Mouse (Mus musculus): ENCODE data around the gene Eya3. TPM values are rescaled to one million over a fixed set of nuclear protein-coding genes. Genes with fewer than 3 reads are reported as not detected.
A peak's percentile ranks its signal among the peaks of the same experiment; 100 is the strongest.
"Not testable (repeated sequence)": the region's sequence is repeated elsewhere in the genome, so short reads cannot be mapped to it uniquely, and the experiment has no call there.

The Eya3 gene
- total and polyA plus RNA-seq, 2 experiments from 2014 or later, result 5.1 to 25.8 TPM

GRCm38 (mm10) chr4:132735894-132736293, 97.1 kb downstream of the Eya3 start:
- Histone ChIP-seq H3K27ac (ENCODE audit: low read depth, low read length) (no peak overlapping the region), H3K9ac (replicated peaks; ENCODE audit: low read length, poor library complexity, severe bottlenecking) (no peak overlapping the region), H3K27me3 (ENCODE audit: insufficient read depth, low read length) (no peaks in the 10 kb centered on the region), H3K4me2 (ENCODE audit: low read depth, low read length, poor library complexity, severe bottlenecking) (no peak overlapping the region), H3K36me3 (ENCODE audit: insufficient read depth, low read length) (no peaks in the 10 kb centered on the region), H3K4me1 (ENCODE audit: insufficient read depth, low read length) (no peaks in the 10 kb centered on the region), H3K4me3 (ENCODE audit: low read depth, low read length) (no peak overlapping the region), H3K9me3 (ENCODE audit: low read length) (no peaks in the 10 kb centered on the region)
- DNase-seq (ENCODE audit: low spot score) (no peak), ATAC-seq (ENCODE audit: low FRiP score) (no peak)
- 84% methylated on average over 3 of the region's 3 CpGs for WGBS
- TF ChIP-seq CTCF (IDR thresholded peaks at IDR 0.05), result 0 out of 2 replicates have a peak, but pooled peaks have one; percentile 14

- H3K9ac ChIP-seq (replicated peaks; ENCODE audit: low read length, poor library complexity, severe bottlenecking); H3K27me3 ChIP-seq (ENCODE audit: insufficient read depth, low read length); H3K4me3 ChIP-seq (ENCODE audit: low read depth, low read length); H3K4me1 ChIP-seq (ENCODE audit: insufficient read depth, low read length); H3K36me3 ChIP-seq (ENCODE audit: insufficient read depth, low read length); H3K9me3 ChIP-seq (ENCODE audit: low read length); H3K27ac ChIP-seq (ENCODE audit: low read depth, low read length); ATAC-seq (ENCODE audit: low FRiP score); DNase-seq (ENCODE audit: low spot score); H3K4me2 ChIP-seq (ENCODE audit: low read depth, low read length, poor library complexity, severe bottlenecking): not testable (repeated sequence)
- WGBS, result 91% methylated on average over 9 of the region's 9 CpGs
These were observed 98.4 kb downstream of the Eya3 start for GRCm38 (mm10) chr4:132737154-132737553.

- Histone ChIP-seq H3K36me3 (ENCODE audit: insufficient read depth, low read length) (no peaks in the 10 kb centered on the region), H3K27ac (ENCODE audit: low read depth, low read length) (no peak overlapping the region), H3K4me3 (ENCODE audit: low read depth, low read length) (no peak overlapping the region), H3K9ac (replicated peaks; ENCODE audit: low read length, poor library complexity, severe bottlenecking) (no peak overlapping the region), H3K27me3 (ENCODE audit: insufficient read depth, low read length) (no peaks in the 10 kb centered on the region), H3K4me1 (ENCODE audit: insufficient read depth, low read length) (peaks cover 11% of the 10 kb centered on the region; the same call in 1 of the 2 replicates), H3K9me3 (ENCODE audit: low read length) (no peaks in the 10 kb centered on the region), H3K4me2 (ENCODE audit: low read depth, low read length, poor library complexity, severe bottlenecking) (no peak overlapping the region)
- no peak for ATAC-seq (ENCODE audit: low FRiP score)
- DNase-seq (ENCODE audit: low spot score), result no peak
- 92% methylated on average over 7 of the region's 7 CpGs for WGBS
- TF ChIP-seq CTCF (IDR thresholded peaks at IDR 0.05), result no peak
These were observed 102.7 kb downstream of the Eya3 start for GRCm38 (mm10) chr4:132741491-132741890.

- ATAC-seq (ENCODE audit: low FRiP score), result peak; percentile 84
- TF ChIP-seq CTCF (IDR thresholded peaks at IDR 0.05), result peak; percentile 31; the same call in 1 of the 2 replicates
- 51% methylated on average over 11 of the region's 11 CpGs for WGBS
These were observed 105.5 kb downstream of the Eya3 start for GRCm38 (mm10) chr4:132743992-132744911.

GRCm38 (mm10) chr4:132746911-132747517, 108.2 kb downstream of the Eya3 start:
- H3K9me3 ChIP-seq (ENCODE audit: low read length), result no peaks in the 10 kb centered on the region
- no peak overlapping the region for H3K27ac ChIP-seq (ENCODE audit: low read depth, low read length)
- no peaks in the 10 kb centered on the region for H3K36me3 ChIP-seq (ENCODE audit: insufficient read depth, low read length)
- no peak for TF ChIP-seq CTCF (IDR thresholded peaks at IDR 0.05)
- no peaks in the 10 kb centered on the region for H3K27me3 ChIP-seq (ENCODE audit: insufficient read depth, low read length)
- DNase-seq (ENCODE audit: low spot score) (no peak), ATAC-seq (ENCODE audit: low FRiP score) (no peak)
- no peak overlapping the region for H3K4me3 ChIP-seq (ENCODE audit: low read depth, low read length)
- H3K9ac ChIP-seq (replicated peaks; ENCODE audit: low read length, poor library complexity, severe bottlenecking), result no peak overlapping the region
- peaks cover 11% of the 10 kb centered on the region; the same call in 1 of the 2 replicates for H3K4me1 ChIP-seq (ENCODE audit: insufficient read depth, low read length)
- WGBS, result 84% methylated on average over 9 of the region's 9 CpGs
- H3K4me2 ChIP-seq (ENCODE audit: low read depth, low read length, poor library complexity, severe bottlenecking), result no peak overlapping the region

More at GRCm38 (mm10) chr4:132743992-132744911, 105.5 kb downstream of the Eya3 start:
- Histone ChIP-seq H3K4me3 (ENCODE audit: low read depth, low read length) (no peak overlapping the region), H3K4me1 (ENCODE audit: insufficient read depth, low read length) (peaks cover 11% of the 10 kb centered on the region; the same call in 1 of the 2 replicates), H3K9ac (replicated peaks; ENCODE audit: low read length, poor library complexity, severe bottlenecking) (no peak overlapping the region), H3K9me3 (ENCODE audit: low read length) (no peaks in the 10 kb centered on the region), H3K36me3 (ENCODE audit: insufficient read depth, low read length) (no peaks in the 10 kb centered on the region), H3K4me2 (ENCODE audit: low read depth, low read length, poor library complexity, severe bottlenecking) (no peak overlapping the region), H3K27me3 (ENCODE audit: insufficient read depth, low read length) (no peaks in the 10 kb centered on the region), H3K27ac (ENCODE audit: low read depth, low read length) (peak overlapping the region; percentile 80)
- peak; percentile 81 for DNase-seq (ENCODE audit: low spot score)
